Mouse (Mus musculus) urinary bladder, postnatal 14 days (tissue): ENCODE results near the gene Ccdc32.
A peak's percentile ranks its signal among the peaks of the same experiment; 100 is the strongest.
"Not testable (repeated sequence)": the region's sequence is repeated elsewhere in the genome, so short reads cannot be mapped to it uniquely, and the experiment has no call there.

Experiments used
- DNase-seq: peaks from one replicate; pipeline ENCODE4 v3.0.0; 2021; ENCODE audit warnings: low spot score

Ccdc32 gene

DNA sequence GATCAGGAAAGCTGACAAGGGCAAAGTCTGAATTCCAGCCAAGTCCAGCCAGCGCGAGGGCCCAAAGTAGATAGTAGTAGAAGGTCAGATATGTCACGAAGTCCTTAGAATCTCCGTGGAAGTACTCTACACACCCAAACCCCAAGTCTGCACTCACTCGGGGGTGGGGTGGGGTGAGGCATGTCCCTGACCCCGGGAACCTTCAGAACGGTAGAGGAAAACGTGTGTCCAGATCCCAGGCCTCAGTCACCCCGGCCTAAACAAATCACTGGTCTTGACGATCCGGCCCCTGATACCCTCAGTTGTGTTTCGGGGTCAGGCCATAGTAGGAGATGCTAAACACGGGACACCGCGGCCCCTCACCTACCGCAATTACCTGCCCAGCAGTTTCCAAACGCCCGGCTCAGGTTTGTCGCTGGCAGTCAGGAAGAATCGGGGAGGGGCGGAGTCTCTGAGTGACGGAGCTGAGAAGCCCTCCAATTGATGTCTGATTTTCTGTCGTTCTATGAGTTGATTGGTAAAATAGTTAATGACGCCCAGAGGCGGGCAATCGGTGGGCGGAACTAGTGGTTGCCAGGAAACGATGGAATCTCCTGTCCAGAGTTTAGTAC lies at the start of gene Ccdc32:
Ccdc32 (minus strand) TSS at position 453 of the 611 bp plus-strand sequence.
- peak; percentile 96 for DNase-seq

DNA sequence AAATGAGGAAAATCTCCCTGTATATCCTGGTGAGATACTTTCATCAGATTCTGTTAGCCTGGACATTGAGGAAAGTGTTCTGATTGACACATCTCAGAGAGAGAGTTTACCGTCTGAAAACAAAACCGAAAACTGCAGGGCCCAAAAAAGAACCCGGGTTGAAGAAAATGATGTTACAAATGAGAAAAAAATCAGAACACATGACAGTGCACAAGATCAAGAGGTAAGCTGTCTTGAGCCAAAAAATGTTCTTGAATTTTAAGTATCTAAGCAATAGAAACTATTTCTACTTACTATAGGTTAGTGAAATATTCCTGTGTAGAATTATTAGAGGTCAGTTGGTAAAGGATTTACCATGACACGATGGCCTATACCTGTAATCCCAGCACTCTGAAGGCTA lies 43.2 kb upstream of the Ccdc32 start:
- no peak for DNase-seq

DNA sequence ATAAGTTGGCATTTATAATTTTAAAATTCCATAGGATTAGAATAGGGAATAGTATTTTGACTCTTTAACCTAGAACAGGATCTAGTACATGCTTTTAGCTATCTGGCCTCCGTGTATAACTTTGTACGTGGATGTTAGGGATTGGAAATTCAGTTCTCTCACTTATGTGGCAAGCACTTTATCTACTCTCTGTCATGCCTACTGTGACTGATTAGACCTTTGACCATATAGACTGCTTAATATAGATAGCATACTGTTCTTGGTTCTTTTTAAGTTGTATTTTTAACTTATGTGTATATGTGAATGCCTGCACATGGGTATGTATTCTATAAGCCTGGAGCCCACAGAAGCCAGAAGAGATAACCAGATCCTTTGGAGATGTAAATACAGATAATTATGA lies 30.9 kb upstream of the Ccdc32 start:
- no peak for DNase-seq

DNA sequence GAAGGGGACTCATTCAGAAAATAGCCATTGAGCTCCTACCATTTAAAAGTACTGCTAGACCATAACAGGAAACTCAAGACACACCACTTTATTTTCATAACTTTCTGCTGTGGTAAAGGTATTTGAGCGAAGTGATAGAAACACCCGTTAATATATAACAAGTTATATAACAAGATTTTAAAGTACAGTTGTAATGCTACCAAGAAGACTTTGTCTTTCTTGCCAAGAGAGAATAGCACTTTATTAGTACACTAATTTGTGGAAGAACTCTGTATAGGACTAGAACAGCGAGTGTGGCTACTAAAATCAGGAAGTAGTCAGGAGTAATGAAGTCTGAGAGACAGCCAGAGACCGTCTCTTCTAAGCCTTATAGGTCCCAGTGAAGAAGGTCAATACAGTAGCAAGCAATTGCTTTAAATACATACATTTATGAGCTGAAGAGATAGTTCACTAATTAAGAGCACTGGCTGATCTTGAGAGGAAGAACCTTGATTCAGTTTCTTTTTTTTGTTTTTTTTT lies 21.0 kb upstream of the Ccdc32 start:
- DNase-seq, result no peak

DNA sequence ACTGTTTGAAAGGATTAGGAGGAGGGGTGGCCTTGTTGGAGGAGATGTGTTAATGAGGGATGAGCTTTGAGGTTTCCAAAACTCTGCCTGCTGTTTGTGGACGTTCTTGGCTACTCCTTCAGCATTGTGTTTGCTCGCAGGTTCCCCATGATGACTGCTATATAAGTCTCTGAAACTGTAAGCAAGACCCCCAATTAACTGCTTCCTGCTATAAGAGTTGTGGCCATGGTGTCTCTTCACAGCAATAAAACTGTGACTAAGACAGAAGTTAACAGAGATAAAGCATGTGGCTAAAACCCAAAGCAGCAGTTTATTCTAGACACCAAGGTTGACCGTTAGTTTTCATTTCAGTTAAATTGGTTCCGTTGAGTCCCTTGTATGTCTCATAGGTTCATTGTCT lies 18.7 kb upstream of the Ccdc32 start:
- DNase-seq, result no peak

DNA sequence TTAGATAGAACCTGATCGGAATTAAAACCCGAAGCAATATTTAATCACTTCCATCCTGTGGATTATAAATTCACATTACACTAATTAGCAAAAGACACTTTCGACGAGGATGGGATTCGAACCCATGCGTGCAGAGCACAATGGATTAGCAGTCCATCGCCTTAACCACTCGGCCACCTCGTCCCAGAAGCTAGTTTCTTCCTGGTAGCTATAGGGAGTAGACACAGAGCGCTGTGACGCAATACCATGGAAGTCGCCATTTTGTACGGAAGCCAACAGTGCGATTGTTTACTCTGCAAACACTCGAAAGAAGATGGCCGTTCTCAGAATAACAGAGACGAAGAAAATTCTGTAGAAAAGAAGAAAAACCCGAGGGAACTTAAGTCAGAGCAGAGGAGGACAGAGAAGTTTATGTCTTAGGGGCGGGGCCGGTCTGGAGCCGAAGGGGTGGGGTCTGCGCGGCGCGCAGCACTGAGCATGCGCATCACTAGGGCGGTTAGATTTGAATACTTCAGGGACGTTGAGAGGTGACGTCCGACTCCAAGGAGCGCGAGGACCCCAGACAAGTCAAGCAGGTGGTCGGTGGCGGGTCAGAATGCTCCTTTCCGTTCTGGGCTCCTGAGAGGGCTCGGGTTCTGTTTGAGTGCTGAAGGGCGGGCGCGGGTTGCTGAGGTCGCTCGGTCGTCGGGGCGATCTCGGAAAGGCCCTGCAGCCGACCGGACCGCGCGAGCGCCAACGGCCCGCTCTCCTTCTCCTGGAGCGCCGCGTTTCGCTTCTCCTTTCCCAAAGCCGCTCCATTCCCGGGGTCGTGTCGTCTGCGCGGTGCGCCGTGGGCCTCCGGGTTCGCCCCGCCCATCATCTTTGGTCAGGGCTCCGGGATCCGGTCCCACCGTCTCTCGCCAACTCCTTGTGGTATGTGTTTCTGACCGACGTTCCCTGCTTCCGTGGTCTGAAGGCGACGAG lies 17.7 kb upstream of the Ccdc32 start, which contains the start of gene Knl1:
Knl1 (plus strand) TSS at position 471 of the 963 bp plus-strand sequence.
- peak; percentile 94 for DNase-seq

DNA sequence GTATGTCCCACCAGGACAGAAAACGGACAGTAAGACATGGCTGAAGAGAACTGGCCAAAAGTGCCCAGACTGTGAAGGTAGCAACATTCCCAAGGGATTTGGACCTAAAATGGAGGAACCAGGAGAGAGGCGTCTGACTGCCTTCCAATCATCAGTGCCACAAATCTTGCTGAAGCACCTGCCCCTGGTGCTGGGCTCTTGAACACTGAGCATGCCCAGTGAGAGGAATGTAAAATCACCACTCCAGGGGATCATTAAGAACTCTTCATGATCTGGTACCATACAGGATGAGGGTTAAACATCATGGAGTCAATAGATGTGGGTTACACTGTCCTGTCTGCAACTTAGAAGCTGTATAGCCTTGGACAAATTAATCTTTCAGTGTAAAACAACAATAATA lies 16.0 kb upstream of the Ccdc32 start:
- no peak for DNase-seq

DNA sequence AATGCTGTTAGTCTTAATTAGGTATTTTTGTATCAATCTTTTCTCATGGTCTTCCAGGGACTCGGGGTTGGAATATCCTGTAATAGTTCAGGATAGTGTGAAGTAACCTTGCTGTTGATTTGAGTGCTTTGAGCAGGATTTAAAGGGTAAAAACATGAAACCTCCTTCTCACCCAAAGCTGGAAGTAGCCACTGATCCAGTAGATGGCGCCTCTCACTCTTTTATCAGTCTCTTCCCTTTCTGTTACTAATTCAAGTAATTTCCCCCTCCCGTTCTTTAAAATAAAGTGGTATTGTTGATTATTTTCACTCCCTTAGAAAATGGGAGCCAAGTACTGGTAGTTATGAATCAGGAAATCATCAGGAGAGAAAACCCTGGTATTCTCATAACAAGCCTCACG lies 11.7 kb upstream of the Ccdc32 start:
- peak; percentile 14 for DNase-seq

DNA sequence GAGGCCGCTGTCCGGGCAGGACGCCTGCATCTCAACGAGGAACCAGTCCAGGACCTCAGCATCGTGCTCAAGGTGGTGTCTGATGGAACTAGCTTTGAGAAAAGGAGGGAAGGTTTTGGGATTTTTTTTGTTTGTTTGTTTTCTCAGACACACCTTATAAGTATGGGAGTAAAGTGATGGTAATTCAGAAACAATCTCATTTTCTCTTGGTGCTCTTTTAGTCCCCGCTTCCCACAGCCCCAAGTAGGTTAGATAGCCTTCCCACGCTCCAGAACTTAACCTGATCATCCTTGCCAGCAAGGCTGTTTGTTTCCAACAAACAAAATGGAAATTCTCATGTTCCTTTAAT lies 6.2 kb upstream of the Ccdc32 start:
- no peak for DNase-seq

DNA sequence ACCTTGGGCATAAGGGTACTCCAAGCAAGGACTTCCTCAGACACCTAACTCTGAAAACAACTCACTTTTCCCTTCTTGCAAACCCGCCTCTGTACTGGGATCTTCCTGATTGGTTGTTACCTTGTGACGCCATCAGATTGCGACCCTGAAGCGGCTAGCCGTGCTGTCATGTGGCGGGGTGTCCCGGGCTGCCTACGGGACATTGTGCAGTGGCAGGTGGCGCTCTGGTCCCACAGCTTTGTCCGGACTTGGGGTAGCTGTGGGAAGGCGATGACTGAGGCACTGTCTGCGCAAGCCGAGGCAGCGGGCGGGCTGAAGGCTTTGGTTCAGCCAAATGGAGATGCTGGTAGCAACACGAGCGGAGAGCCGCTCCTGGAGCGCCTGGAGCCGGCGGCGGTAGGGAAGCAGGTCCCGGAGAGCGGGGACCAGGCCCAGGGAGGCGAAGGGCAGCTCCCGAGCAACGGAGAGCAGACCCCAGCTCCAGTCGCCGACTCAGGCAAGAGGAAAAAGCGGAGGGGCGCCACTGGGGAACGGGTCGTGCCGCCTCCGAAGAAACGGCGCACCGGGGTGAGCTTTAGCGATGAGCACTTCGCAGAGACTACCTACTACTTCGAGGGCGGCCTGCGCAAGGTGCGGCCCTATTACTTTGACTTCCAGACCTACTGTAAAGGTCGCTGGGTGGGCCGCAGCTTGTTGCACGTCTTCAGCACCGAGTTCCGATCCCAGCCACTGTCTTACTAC lies 5.6 kb upstream of the Ccdc32 start, which contains the start of gene Rpusd2:
Rpusd2 (plus strand) TSS at position 135 of the 741 bp plus-strand sequence.
- peak; percentile 94 for DNase-seq

DNA sequence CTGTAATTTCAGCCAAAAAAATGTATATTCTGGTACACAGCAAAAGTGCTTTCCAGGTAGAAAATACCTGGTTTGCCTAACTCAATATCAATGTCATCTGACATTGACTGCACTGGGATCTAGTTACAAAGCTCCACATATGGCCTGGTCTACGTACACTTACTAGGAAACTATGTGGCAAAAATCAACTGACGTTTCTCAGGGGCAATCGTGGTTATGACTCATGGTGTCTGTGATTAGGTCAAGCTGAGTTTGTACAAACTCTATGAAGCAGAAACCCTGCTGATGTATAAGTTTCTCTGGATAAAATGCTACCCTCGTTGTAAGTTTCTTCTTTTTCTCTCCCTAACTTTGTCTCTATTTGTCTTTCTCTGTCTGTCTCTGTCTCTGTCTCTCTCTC lies 3.0 kb upstream of the Ccdc32 start:
- DNase-seq, result no peak

DNA sequence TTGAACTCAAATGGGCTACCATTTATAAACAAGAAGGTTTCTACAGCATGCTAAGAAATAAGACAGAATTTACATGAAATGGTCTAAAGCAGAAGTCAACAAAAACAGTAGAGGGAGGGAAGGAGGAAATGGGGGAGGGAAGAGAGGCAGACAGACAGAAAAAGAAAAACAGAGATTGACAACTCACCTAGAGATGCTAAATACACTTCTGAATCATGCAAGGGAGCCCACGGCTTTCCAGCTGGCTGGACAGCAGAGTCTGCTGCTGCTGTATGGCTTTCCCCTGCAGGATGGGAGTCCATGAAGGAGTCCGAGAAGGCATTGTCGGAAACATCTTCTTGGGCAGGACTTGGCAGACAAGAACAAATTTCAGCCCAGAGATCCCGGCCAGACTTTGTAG lies 2.2 kb downstream of the Ccdc32 start:
- no peak for DNase-seq

DNA sequence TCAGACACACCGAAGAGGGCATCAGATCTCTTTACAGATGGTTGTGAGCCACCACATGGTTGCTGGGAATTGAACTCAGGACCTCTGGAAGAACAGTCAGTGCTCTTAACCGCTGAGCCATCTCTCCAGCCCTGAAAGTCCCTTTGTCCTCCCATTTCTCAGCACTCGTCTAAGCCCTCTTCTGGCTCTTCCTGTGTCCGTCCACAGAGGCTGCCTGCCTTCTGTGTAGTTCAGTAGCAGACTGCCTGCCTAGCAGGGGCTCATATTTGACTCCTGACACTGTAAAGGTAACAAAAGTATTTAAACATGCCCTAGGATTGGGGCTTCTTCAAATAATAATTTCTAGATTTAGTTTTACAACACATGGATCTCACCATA lies 4.0 kb downstream of the Ccdc32 start:
- DNase-seq, result no peak

DNA sequence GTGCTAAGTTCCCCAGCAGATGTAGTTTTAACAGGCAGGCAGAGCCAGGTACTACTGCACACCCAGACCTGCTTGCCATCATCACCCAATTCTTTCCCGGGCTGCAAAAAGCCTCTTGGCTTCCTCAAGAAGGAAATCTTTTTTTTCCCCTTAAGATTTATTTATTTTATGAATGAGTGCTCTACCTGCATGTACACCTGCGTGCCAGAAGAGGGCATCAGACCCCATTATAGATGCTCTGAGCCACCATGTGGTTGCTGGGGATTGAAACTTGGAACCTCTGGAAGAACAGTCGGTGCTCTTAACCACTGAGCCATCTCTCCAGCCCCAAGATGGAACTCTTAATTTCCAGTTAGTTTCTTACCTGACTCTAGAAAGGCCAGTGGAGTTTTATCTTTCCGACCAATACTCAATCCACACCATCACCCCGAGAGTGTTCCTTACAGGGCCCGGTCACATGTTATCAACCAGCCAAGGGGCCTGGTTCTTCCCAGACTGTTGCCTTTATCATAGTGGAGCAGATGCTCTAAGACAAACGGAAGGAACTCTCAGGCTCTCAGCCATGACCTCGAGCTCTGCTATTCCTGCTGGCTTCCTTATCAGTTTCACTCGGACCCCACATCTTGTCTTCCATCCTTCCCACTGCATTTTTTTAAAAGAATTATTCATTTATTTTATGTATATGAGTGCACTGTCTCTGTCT lies 4.5 kb downstream of the Ccdc32 start:
- DNase-seq, result no peak

DNA sequence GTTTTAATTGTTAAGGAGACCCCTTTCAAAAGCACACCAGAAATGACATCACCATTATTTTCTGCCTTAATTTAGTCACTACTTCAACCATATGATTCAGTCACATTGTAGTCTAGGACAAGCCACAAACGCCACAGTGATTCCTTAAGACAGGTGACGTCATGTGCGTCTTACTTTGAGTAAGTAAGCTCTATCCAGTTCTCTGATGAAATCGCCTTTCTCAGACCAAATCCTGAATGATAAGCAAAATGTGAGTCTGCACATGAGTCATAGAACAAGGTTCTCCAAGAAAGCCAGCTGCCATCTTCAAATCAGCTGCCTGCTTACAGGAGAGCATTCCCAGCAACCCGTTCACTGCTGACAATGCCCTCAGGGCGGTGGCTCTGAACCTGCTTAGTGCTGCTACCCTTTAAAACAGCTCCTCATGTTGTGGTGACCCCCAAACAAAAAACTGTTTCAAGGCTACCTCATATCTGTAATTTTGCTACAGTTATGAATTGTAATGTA lies 6.0 kb downstream of the Ccdc32 start:
- DNase-seq, result no peak

DNA sequence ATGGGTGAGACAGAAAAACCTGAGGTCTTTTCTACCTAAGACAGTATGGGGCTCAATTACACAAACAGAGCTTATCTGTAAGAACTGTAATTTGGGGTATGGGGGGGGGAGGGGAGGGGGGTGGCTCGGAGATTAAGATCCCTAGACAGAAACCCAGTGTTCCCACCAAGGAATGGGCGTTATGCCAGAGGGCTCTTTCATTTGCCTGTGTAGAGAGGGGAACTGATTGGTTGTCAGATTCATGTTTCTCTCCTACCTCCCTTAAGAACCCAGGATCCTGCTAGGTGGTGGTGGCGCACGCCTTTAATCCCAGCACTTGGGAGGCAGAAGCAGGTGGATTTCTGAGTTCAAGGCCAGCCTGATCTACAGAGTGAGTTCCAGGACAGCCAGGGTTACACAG lies 9.7 kb downstream of the Ccdc32 start:
- DNase-seq, result no peak

DNA sequence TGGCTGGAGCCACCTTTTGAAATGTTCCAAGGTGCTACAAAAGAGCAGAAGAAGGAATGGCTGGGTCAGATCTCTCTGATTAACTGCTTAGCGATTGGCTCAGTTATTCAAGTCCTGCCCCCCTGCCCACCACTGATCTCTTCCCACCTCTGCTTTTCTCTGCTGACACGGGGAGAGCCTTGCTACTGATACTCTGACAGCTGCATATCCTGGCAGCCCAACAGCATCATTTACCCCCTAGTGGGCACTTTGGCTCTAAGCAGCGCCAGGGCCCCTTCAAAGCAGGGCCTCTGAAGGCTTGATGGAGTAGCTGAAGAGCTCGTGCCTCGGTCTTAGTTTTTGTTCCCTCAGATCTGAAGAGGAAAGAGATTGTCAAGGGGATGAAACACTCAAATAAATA lies 10.1 kb downstream of the Ccdc32 start:
- no peak for DNase-seq

DNA sequence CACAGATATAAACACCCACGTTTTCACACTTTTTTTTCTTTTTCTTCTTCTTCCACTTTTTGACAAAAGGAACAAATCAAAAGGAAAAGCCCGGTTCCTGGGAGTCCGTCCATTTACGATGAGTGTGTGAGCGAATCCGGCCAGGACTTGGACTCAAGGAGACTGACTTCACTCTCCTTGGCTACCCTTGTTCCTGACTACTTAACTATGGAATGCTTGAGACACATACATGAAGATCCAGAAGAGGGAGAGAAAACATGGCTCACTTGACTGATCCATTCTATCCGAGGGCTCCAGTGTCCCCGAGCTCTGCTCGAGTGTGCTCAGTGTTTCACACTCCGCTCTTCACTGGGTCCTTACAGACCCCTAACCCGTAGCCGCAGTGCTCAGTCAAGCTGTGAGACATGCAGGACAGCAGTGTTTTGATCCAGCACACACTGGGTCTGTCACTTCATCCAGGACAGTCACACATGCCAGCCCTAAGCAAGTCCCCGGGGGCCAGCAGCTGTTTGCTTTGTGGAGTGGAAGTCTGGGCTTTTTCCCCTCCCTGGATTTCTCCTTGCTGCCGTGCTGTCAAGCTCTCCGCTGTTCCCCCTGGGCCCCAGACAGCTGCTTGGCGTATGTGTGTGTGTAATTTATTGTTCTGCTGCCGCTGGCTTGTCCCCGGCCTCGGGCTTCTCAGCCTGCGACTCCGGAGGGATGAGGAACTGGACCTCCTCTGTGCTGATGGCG lies 10.6 kb downstream of the Ccdc32 start:
- DNase-seq, result peak; percentile 21

DNA sequence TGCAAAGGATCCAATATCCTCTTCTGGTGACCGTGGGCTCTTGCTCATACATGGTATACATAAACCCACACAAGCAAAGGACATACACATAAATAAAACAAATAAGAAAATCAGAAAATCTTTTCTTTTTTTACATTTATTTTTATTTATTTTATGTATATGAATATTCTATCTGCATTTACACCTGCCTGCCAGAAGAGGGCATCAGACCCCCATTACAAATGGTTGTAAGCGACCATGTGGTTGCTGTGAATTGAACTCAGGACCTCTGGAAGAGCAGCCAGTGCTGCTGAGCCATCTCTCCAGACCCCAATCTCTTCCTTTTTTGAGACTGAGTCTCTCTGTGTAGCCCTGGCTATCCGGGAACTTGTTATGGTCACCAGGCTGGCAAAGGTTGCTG lies 11.5 kb downstream of the Ccdc32 start:
- no peak for DNase-seq

DNA sequence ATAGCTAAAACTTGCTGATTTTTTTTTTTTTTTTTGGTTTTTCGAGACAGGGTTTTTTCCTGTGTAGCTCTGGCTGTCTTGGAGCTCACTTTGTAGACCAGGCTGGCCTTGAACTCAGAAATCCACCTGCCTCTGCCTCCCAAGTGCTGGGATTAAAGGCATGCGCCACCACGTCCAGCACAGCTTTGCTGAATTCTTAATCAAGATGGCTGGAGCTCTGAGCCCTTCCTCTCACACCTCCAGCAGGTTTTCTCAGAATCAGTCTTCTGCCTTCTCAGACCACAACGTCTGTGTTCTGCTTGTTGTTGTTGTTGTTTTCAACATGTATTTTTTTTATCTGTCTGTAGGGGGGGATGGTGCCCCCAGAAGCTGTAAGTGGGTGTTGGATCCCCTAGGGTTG lies 12.9 kb downstream of the Ccdc32 start:
- DNase-seq, result not testable (repeated sequence)

DNA sequence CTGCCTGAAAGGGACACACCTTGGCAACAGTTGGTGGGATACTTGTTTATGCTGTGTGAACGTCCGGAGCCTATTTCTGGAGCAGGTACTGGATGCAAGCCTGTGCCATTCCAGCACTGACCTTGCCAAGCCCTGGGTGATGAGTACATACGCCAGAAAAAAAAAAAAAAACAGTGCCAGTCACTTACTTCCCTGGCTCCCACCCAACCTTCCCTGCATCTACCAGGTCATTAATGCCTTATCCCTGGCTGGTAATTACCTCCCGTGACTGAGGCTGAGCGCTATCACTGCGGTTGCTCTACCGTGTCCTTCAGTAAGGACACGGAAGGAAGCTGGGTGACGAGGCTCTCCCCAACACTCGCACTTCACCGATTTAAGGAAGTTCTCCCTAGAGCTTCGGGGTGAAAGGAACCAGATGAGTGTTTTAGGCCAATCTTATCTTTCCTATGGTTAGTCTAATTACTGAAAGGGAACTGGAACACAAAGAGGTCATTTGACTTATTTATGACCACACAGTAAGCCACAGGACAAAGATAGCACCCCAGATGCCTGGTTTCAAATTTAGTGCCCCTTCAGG lies 13.5 kb downstream of the Ccdc32 start:
- peak; percentile 11 for DNase-seq
